Mouse (Mus musculus): ENCODE measurements around the gene Ppp1r16b. TPM values are rescaled to one million over a fixed set of nuclear protein-coding genes. Genes with fewer than 3 reads are reported as not detected.

Ppp1r16b gene
- 15.8 and 19.0 TPM in 2 replicates for total RNA-seq (2021)
- long read RNA-seq, partial matches to known transcripts: 0 of 1 reads
- long read RNA-seq, other reads (novel, unspliced or antisense): 1 of 1 reads

DNA sequence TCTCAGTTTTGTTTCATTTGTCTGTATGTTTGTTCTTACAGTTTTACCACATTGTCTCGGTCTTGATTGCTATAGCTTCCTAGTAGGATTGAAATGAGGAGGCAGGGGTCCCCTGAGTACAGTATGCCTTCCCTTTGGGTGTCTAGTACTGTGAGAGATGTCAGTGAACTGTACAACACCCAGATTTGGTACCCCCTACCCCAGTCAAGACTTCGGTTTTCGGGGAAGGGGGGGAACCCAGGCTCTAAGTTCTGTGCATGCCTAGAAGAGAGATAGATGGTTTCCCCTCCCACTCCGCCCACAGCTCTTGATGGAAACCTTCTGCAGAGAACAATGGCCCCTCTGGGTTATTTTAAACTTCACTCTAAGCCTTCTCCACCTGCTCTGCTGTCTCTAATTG is at the start of gene Ppp1r16b:
TSS of gene Ppp1r16b (plus strand) at position 301 of the 400 bp plus-strand sequence.
- no peak for DNase-seq

DNA sequence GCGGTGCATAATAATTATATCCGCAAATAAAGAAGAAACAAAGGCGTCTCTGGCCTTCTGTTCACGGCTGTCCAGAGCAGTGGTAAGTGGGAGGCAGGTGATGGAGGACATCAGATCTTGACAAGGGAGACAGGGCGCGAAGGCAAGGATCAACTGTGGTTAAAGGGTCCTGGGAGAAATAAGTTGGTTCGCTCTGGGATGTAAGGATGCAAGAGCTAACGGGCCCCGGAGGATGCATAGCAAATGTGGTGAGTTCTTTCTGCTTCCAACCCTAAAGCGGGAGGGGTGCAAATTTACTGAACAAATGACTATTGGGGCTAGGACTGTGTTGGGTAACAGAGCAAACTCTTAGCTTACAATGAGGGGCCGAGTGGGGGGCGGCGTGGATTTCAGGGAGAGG is 49.5 kb upstream of the Ppp1r16b start:
- DNase-seq: no peak

DNA sequence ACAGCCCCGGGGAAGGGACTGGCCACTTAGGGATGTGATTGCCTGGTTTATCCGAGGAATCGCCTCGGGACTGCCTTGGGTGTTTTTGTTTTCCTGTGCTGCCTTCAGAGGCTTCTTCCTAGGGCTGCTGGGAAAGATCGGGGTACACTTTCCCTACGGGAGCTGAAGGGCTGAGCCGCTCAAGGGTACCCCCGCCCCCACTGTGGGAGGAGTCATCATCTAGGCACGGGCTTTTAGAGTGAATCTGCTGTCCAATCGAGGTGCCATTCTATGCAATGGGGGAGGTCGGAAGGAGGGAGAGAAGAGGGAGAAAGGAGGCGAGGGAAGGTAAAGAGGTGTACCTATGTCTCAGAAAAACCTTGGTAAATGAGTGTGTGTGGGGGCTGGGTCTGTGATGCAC is 48.9 kb upstream of the Ppp1r16b start:
- no peak for DNase-seq

DNA sequence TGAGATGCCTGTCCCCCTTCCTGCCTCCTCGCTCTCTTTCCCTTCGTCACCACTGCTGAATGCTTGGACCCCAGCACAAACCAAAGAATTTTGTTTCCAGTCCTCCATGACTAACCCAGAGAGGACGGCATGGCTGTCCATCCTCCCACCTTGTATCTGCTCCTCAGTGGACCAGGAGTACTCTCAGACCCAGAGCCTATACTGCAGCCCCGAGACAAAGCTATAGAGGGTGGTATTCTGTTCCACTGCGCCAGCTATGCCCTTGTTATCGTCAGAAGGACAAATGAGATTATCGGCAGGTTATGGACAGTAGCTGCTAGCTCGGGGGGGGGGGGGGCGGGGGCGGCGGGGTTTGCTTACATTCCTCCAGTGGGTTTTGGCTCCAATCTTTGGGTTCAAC is 48.4 kb upstream of the Ppp1r16b start:
- no peak for DNase-seq

DNA sequence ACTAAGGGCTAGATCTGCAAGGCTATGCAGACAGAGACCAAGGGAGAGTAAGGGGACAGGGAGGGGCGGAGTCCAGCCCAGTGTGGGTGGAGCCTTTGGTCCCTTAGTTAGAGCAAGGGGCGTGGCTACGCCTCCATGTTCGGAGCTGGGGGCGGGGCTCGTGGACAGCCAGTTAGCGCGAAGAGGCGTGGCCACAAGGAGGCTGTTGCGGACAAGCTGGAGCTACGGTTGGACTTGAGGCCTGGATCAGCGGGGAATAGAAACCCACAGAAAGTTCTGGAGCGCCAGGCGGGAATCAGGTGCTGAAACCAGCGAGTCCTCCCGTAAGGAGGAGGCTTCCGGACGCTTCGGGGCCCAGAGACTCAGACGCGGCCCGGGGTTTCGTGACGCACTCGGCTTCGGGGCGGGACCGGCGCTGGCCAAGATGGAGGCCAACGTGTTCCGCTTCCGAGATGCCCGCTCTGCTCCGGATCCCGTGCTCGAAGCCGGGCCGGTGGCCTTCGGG is 40.4 kb upstream of the Ppp1r16b start, which contains the start of gene Actr5:
TSS of gene Actr5 (plus strand) at position 171 of the 505 bp plus-strand sequence.
- DNase-seq: peak; percentile 93

DNA sequence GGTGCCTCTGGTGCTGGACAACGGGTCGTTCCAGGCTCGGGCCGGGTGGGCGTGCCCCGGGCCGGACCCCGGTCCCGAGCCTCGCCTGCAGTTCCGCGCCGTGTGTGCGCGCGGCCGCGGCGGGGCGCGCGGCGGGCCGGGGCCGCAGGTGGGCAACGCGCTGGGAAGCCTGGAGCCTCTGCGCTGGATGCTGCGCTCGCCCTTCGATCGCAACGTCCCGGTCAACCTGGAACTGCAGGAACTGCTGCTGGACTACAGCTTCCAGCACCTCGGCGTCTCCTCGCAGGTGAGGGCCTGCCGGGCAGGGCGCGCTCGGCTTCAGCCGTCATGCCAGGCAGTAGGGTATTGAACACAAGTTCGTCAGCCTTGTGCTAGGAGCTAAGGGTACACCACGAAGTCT is 40.0 kb upstream of the Ppp1r16b start:
- DNase-seq: peak; percentile 30

DNA sequence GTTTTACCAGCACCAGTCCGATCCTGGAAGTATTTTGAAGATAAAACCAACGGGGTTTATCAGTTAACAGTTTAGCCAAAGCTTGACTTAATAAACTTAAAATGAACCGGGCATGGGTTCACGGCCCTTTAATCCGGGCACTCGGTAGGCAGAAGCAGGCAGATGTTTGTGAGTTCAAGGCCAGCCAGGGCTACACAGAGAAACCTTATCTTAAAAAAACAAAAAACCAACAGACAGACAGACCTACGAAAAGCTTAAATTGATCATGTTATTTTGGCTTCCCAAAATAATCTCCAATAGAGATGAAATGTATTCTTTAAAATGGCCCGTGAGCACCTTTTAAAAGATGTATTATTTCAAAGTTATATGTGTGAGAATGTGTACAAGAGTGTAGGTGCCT is 39.5 kb upstream of the Ppp1r16b start:
- DNase-seq: no peak

DNA sequence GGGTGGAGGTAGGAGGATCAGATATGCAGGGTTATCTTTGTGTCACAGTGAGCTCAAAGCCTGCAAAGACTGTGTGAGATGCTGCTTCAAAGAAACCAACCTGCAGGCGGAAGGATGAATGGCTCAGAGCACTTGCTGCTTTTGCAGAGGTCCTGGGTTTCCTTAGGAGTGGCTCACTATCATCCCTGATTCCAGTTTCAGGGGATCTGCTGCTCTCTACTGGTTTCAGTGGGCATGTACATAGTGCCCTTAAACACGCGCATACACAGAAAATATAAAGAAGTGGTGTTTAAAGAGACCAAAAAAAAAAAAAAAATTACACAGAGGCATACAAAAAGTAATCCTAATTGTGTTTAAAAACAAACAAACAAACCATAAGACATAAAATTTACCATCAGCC is 36.3 kb upstream of the Ppp1r16b start:
- DNase-seq: no peak

DNA sequence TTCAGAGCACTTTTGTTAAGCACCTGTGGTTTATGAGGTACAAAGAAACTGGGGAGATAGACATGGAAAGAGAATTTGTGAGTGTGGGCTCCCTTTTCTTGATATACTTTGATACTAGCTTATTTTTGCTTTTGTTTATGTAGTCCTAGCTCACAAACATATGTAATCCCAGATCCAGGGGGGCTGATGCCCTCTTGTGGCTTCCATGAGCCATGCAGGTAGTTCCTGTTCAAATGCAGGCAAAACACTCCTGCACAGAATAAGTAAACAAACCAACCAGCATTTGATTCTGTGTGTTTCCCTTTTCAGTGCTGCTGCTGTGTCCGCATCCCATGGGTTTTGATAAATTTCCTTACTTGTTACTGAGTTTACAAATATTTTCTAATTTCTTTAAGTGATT is 35.8 kb upstream of the Ppp1r16b start:
- DNase-seq: no peak

DNA sequence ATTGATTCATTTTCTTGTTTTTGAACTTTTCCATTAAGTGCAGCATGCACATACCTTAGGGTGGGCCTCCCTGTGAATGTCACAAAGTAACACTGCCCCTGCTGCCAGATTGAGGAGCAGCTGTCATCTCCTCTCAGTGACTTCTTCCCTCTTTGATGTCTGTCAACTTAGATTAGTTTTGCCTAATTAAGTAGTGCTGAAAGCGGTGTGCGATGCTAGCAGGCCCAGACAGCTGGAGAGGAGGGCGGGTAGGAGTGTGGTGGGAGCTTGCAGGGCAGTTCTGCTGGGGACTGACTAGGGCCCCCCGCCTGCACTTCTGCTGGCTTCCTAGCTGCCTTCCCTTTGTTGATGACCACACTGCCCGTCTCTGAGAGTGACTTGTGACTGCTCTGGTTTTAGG is 33.3 kb upstream of the Ppp1r16b start:
- DNase-seq: no peak

DNA sequence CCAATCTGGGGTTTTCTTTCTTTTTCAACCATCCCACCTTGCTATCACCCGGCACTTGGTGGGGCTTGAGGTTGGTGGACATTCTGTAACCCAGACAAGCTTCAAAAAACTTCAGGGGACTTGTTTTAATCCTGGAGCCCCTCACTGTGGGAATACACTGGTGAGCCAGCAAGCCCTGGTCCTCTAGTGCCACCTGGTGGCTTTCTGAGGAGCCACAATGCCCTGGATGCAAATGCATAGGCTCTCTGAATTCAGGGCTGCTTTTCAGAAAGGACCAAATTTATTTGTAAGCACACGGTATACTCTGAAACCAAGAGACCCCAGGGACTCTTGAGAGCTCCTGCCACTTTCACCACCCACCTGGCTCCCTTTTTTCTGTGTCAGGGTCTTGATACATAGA is 23.3 kb upstream of the Ppp1r16b start:
- DNase-seq: peak; percentile 67

DNA sequence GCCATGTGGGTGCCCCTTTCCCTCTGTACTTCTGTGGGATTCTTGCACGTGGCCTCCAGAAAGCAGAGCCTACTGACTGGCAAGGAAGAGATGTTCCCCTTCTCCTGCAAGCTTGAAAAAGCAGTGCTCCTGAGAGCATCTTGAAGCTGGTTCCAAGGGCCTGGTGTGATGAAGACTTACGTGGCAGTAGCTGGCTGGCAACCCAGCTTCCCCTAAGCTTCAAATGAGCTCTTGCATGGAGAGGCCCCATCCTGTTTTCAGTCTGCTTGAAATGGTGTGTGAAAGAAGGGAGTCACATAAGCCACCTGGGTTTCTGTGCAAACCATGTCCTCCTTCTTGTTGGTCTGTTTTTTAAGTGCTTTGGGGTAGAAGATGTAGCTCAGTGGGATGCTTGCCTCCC is 22.6 kb upstream of the Ppp1r16b start:
- DNase-seq: no peak

DNA sequence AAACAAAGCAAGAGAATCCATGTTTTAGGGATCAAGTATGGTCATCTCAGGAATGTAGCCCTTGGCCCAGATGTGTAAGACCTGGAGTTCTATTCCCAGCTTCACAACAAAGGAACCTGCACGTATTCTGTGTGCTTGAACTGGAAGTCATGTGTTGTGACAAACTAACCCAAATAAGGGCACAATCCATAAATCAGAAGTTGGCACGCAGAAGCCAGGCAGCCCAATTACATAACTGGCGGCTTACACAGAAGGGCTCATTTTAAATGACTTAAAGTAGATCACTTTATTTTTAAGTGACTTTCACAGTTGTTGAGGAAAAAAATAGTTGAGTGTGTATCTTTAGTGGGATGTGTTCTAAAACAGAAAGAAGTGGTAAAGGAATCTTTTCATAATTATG is 21.4 kb upstream of the Ppp1r16b start:
- no peak for DNase-seq

DNA sequence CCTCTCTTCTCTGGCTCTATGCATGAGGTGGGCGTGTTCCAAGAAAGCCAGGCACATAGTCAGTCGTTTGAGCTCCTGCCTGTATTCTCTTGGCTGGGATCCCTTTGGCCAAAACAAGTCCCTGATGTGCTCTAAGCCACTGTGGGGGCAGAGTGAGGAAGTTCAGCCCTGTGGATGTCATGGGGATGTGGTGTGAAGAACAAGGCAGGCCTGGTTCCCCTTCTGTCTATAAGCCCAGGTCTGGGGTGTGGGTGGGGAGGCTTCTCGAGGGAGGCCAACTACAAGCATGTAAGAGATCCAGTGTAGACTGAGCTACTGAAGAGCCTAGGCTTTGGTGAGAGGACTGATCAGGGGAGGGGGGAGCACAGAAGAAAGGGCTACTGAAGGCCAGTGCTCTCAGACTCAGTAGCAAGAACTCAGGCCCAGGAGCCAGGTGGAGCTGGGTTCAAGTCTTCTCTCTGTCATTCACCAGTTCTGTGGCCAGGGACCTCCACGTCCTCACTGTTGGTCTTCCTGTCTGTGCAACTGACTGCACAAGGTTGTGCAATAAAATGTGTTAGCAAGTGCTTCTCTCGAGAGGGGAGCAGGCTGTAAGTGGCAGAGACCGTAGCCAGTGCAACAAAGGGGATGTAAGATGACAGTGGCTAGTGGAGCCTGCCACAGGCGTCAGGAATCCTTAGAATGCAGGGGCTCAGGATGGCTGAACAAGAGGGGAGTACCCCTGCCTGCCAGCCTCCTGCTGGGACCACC is 13.9 kb upstream of the Ppp1r16b start:
- DNase-seq: no peak

DNA sequence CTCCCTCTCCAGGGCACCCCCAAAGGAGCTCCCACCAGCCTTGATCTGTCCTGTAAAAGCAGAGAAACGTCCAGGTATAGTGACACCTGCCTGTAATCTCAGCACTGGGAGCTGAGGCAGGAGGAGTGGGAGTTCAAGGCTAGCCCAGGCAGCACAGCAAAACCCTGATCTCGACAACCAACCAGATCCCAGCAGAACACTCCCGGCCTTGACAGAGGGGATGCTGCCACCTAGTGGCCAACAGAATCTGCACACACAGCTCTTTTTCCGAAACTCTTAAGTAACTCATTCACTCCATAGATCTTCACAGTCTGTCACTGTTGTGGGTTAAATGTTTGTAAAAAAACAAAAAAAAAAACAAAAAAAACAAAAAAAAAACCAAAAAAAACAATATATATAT is 12.2 kb upstream of the Ppp1r16b start:
- peak; percentile 75 for DNase-seq

DNA sequence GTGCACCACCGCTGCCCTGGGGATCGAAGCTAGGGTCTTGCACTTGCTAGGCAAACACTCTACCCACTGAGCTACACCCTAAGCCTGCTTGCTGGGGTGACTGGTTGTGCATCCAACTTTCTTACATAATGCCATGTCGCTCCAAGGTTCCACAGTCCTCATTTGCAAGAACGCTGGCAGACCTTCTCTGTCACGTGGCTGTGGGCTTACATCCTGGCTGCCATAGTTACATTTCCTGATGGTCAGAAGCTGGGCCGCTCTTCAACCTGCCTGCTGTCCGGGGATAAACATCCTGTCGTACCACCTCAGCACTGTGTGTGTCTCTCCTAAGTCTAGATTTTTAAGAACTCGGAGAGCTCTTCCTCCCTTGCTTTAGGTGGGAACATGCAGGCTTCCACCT is 10.5 kb upstream of the Ppp1r16b start:
- peak; percentile 22 for DNase-seq

DNA sequence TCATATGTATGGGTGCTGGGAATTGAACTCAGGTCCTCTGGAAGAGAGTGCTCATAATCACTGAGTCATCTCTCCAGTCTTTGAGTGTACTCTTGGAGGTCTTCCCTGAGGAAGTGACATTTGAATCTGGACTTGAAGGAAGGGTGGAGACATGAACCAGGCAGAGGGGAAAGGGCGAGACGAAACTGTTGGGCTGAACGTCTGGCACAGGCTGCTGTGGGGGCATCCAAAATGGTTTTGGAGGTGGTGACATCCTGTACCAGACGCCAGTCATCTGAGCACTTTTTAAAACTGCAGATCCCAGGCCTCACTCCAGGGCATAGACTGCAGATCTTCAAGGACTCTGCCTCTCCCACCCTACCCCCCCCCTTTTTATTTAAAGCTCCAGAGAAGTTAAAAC is 9.4 kb upstream of the Ppp1r16b start:
- DNase-seq: no peak

DNA sequence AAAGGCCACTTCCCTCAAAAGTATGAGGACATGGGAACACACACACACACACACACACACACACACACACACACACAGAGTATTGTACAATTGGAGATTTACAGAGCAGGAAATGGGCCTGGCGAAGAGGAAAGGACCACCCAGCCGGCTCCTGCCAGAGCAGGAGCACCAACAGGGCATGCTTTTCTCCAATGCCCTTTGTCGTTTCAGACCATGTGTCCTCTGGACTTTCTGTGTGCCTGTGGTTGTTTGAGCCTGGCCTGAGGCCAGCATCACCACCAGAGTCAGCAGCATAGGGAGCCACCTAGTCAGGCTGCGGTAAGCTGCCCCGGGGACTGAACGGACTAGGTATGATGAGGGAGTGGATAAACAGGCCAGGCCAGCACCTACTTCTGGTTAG is 6.4 kb upstream of the Ppp1r16b start:
- DNase-seq: peak; percentile 61

DNA sequence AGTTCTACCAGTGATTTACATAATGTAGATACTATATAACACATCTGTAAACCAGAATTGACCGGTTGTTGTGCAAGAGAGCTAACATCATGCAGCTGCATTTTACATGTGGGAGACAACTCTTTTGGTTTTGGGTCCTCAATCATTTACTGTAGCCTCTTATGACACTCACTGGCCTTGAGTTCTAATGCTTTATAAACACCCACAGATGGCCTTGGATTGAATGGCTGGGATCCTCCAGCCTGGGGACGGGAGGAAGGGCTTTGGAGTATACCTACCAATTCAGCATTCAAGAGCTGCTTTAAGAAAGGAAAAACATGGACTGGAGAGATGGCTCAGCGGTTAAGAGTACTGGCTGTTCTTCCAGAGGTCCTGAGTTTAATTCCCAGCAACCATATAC is 5.9 kb upstream of the Ppp1r16b start:
- DNase-seq: no peak

DNA sequence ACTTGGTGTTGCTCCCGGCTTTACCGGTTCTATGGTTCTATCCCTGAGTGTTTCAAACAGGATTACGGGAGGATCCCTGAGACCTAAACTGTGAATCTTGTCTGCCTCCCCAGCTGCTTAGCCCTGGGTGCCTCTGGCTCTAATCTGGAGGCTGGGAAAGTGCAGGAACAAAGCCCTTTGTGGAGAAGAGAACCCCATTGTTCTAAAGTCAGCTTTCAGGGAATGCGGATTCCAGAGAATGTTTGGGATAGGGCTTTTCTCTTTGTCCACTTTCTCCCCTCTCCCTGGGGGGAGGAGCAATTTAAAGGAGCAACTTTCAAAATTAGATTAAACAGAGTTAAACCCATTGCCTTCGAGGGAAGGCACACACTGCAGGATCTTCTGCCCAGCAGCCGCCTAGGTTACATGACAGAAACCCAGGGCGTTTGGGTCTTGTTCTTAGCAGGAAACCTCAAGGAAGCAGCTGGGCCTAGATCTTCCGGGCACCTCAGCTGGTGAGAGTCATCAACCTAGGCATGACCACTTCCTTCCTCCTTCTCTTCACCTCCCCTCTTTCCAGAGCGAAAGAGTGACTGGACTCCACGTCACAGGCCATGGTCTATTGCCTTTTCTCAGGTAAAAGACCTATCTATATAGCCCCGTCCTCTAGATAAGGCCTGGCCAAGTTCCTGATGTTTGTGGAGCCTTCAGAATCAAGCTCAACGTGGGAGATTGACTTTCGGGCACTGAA is 1.0 kb downstream of the Ppp1r16b start:
- no peak for DNase-seq

DNA sequence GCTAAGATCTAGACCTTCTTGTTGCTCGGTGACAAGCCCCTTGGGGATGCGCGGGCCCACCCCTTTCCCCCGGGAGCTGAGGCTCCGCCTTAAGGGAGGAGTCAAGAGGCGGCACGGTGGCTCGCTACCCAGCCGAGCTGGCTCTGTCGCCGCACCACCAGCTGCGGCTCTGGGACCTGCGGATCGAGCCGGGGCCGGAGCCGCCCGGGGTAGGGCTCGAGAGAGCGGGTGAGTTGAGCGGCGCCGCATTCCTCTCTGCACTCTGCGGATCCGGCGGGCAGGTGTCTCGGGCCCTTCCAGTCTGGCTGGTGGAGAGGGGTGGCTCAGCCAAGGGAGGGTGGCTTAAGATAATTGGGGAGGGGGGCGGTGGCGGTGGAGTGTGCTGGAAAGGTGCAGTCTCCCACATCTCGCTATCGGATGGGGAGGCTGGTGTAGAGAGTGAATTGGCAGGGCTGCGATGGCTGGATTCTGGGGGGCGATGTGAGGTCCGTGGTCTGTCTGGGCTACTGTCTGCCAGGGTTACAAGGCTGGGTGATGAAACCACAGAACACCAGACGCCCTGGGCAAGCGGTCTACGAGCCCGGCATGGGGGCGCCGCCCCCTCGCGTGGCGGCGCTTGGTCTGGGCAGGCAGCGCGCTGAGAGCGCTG is 1.9 kb downstream of the Ppp1r16b start:
- peak; percentile 75 for DNase-seq

DNA sequence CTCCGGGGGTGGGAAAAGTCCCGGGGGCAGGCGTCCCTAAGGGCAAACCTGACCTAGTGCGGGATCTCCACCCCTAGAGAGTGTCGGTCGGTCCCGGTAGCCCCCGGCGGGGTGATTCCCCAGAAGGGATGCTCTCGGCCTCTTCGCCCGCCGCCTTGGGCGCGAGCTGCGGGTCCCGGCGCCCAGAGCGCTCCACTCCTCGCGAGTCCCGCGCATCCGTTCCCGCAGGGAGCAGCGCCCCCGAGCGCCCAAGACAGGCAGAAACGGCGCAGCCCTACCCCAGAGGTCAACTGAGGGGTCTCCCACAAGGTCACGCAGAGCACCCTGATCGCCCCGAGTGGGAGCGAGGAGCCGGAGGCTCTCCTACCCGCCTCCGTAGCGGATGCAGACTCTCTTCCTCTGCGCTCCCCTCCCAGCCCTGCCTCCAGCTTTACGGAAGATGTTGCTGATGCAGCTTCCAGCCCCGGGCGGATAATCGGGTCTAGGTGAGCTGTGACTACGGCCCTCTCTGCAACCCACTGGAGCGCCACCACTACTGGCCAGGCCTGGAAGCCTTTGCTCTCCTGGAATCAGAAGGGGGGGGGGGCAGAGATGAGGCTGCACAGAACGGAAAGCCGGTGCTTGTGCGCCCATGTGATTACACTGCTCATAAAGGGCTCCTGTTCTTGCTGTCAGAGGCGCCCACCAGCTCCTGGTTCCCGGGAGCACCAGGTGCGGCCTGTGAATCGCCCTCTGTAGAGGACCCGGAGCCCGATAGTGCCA is 2.7 kb downstream of the Ppp1r16b start:
- DNase-seq: peak; percentile 37
